Mouse (Mus musculus) liver, embryonic 14.5 days (tissue): ENCODE results near the gene Zfc3h1.

Source experiments
- CTCF ChIP-seq: IDR thresholded peaks from 2 replicates; pipeline ENCODE4 v1.5.1; 2016; ENCODE audit warnings: antibody characterized with exemption, low read depth, control low read depth
- EP300 ChIP-seq: IDR thresholded peaks from 2 replicates; pipeline ENCODE4 v1.6.1; 2016; ENCODE audit warnings: antibody characterized with exemption, low read depth

DNA sequence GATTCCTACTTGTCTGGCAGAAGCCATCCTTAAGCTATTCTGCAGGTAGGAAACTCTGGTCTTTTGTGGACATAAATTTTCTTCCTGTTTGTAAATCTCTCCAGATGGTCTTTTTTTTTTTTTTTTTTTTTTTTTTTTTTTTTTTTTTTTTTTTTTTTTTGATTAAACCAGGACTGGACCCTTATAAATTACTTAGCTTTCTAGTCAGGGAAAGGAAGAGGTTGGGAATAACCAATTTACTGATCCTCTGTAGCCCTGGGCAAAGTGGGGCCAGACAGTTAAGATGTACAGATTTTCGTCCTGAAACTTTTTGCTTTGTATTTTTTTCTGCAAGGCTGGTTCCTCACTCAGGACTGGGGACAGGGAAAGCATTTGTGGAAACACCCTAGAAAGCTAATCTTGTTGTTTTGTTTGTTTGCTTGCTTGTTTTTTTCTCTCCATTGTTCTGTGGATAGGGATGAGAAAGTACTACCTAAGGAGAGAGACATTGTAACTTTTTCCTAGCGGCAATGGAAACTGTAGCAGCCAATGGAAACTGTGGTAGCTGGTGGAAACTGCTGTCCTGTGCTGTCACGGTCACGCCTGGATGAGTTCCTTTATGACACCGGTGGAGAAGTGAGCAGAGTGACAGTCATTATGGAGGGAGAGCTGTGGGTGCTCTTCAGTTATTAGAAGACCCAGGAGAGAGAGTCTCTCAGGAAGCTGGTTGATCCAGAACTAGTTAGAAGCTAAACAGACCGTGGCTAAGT is 88.6 kb downstream of the Zfc3h1 start:
- TF ChIP-seq CTCF (no peak), EP300 (no peak)
